Mouse (Mus musculus): ENCODE results near the gene AI182371.

The AI182371 gene

GRCm38 (mm10) chr2:35101443-35101842 is at the start of gene AI182371:
TSS of gene AI182371 (minus strand) at chr2:35101543.
- no peak for DNase-seq (ENCODE audit: low spot score in 2 of 2)

GRCm38 (mm10) chr2:35148806-35149205 is 47.5 kb upstream of the AI182371 start:
- DNase-seq (ENCODE audit: low spot score in 2 of 2): no peak

- no peak for DNase-seq (ENCODE audit: low spot score in 2 of 2)
Measured at GRCm38 (mm10) chr2:35141673-35142072, 40.3 kb upstream of the AI182371 start.

GRCm38 (mm10) chr2:35138576-35138975 is 37.2 kb upstream of the AI182371 start:
- DNase-seq (ENCODE audit: low spot score in 2 of 2): no peak

- DNase-seq (ENCODE audit: low spot score in 2 of 2): no peak
Measured at GRCm38 (mm10) chr2:35133891-35134290, 32.5 kb upstream of the AI182371 start.

GRCm38 (mm10) chr2:35132662-35133055 is 31.3 kb upstream of the AI182371 start:
- no peak for DNase-seq (ENCODE audit: low spot score in 2 of 2)

GRCm38 (mm10) chr2:35131991-35132661 is 30.8 kb upstream of the AI182371 start:
- peak; percentile 90 for DNase-seq (ENCODE audit: low spot score in 2 of 2)

GRCm38 (mm10) chr2:35131491-35131890 is 30.1 kb upstream of the AI182371 start:
- DNase-seq (ENCODE audit: low spot score in 2 of 2): no peak

GRCm38 (mm10) chr2:35124716-35125115 is 23.4 kb upstream of the AI182371 start:
- peak in 1 of 2 experiments; percentile 13 for DNase-seq (ENCODE audit: low spot score in 2 of 2)

- no peak for DNase-seq (ENCODE audit: low spot score in 2 of 2)
Measured at GRCm38 (mm10) chr2:35110521-35110920, 9.2 kb upstream of the AI182371 start.

GRCm38 (mm10) chr2:35109924-35110304 is 8.6 kb upstream of the AI182371 start:
- DNase-seq (ENCODE audit: low spot score in 2 of 2): no peak

- DNase-seq (ENCODE audit: low spot score in 2 of 2): peak; percentile 87 to 92
Measured at GRCm38 (mm10) chr2:35109141-35109923, 8.0 kb upstream of the AI182371 start, which contains the start of gene Cntrl. TSS of gene Cntrl (plus strand) at chr2:35109492.

- peak; percentile 14 to 41 for DNase-seq (ENCODE audit: low spot score in 2 of 2)
Measured at GRCm38 (mm10) chr2:35108712-35109111, 7.4 kb upstream of the AI182371 start.

GRCm38 (mm10) chr2:35107984-35108635 is 6.8 kb upstream of the AI182371 start:
- DNase-seq (ENCODE audit: low spot score in 2 of 2): no peak

GRCm38 (mm10) chr2:35104843-35105242 is 3.5 kb upstream of the AI182371 start:
- no peak for DNase-seq (ENCODE audit: low spot score in 2 of 2)

- DNase-seq (ENCODE audit: low spot score in 2 of 2): no peak
Measured at GRCm38 (mm10) chr2:35103558-35103957, 2.2 kb upstream of the AI182371 start.

GRCm38 (mm10) chr2:35102777-35103176 is 1.4 kb upstream of the AI182371 start:
- DNase-seq (ENCODE audit: low spot score in 2 of 2): no peak

- DNase-seq (ENCODE audit: low spot score in 2 of 2): no peak
Measured at GRCm38 (mm10) chr2:35100529-35100928, 814 bp downstream of the AI182371 start.

GRCm38 (mm10) chr2:35087418-35087817 is 13.9 kb downstream of the AI182371 start:
- DNase-seq (ENCODE audit: low spot score in 2 of 2): no peak

- no peak for DNase-seq (ENCODE audit: low spot score in 2 of 2)
Measured at GRCm38 (mm10) chr2:35079166-35079565, 22.2 kb downstream of the AI182371 start.

GRCm38 (mm10) chr2:35074328-35074727 is 27.0 kb downstream of the AI182371 start:
- DNase-seq (ENCODE audit: low spot score in 2 of 2): no peak

GRCm38 (mm10) chr2:35072547-35072946 is 28.8 kb downstream of the AI182371 start:
- DNase-seq (ENCODE audit: low spot score in 2 of 2): no peak

GRCm38 (mm10) chr2:35070275-35070674 is 31.1 kb downstream of the AI182371 start:
- no peak for DNase-seq (ENCODE audit: low spot score in 2 of 2)

Measured in frontal cortex, postnatal 10 days (tissue).